Mouse (Mus musculus) monocyte, adult 2 months (primary cell): ENCODE results near the gene Pik3r5.

Source experiments
- DNase-seq, 2 experiments: peaks; one replicate each; pipeline ENCODE4 v3.0.0; 2022; ENCODE audit warnings: low spot score in 2 of 2, low read depth in 1 of 2

Pik3r5 gene

GRCm38 (mm10) chr11:68520439-68520838 is 88.5 kb downstream of the Pik3r5 start:
- DNase-seq: no peak

- DNase-seq: no peak
These were observed 89.4 kb downstream of the Pik3r5 start for GRCm38 (mm10) chr11:68521352-68521751.

DNA sequence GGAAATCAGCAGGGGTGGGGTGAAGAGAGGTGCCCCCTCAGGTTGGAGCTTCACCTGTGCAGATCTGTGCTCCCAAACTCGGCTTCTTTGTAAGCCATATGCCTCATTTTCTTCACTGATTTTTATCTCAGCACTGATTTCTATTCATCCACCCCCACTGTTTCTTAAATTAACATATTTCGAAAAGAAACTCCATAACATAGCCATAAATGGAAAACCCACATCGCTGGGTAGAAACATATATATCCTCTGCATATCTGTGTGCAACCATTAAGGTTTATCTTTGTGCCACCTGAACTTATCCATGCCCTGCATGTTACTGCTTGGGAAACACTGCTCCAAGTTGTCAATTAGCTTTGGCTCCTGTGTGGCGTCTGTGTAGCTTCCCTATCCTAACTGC is 94.5 kb downstream of the Pik3r5 start:
- no peak for DNase-seq

GRCm38 (mm10) chr11:68531066-68531806 is 99.3 kb downstream of the Pik3r5 start:
- no peak for DNase-seq

- no peak for DNase-seq
These were observed 100.1 kb downstream of the Pik3r5 start for GRCm38 (mm10) chr11:68531941-68532535.

- DNase-seq: no peak
These were observed 100.9 kb downstream of the Pik3r5 start for GRCm38 (mm10) chr11:68532773-68533172.

DNA sequence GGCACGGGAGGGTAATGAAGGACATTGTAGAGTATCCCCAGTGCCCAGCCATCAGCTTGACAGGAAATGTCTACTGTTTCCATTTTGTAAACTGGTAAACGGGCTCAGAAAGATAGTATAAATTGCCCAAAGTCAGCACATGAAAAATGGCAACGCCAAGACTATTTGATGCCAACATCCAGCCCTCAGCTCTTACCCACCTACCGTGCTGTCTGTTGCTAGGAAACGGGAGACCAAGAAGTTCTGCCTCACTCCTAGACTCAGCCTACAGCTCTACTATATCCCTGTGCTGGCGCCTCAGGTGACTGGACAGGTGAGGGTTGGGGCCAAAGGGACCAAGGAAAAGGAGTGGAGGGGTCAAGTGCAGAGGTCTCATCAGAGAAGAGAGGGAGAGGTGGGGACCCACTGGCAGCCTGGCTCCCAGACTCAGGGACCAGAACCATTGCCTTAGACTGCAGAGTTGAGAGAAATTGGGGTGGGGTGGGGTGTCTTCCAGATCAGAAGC is 102.1 kb downstream of the Pik3r5 start:
- DNase-seq: no peak

DNA sequence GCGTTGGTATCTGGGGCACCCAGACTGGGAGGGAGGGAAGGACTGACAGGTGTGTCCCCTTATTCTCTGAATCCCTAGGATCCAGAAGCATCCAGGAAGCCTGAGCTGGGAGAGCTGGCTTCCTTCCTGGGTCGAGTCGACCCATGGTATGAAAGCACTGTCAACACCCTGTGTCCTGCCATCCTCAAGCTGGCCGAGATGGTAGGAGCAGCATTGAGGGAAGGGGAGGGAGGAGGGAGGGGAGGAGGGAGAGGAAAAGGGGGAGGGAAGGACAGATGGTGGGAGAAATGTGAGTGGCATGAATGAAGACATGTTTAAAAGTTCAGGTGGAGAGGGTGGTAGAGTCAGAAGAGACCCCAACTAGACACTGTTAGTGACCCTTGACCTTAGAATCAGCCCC is 104.1 kb downstream of the Pik3r5 start:
- DNase-seq: no peak

- DNase-seq: no peak
These were observed 104.5 kb downstream of the Pik3r5 start for GRCm38 (mm10) chr11:68536465-68536864.

- DNase-seq: no peak
These were observed 107.7 kb downstream of the Pik3r5 start for GRCm38 (mm10) chr11:68539621-68540020.

DNA sequence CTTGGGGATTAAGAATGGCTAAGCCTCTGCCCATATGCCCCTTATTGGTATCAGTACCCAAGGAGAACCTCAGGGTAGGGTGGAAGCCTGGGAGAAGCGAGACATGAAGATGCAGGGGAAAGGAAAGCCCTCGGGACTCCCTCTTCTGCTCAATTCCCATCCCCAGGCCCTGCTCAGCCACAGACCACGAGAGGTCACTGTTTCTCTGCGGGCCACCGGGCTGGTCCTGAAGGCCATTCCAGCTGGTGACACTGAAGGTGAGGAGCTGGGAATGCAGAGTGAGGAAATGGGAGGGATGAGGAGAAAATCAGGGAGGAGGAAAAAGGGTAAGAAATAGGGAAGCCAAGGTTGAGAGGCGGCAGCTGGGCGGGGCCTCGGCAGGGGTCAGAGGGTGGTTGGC is 112.6 kb downstream of the Pik3r5 start:
- no peak for DNase-seq

- DNase-seq: no peak
These were observed 113.3 kb downstream of the Pik3r5 start for GRCm38 (mm10) chr11:68545172-68545571.

DNA sequence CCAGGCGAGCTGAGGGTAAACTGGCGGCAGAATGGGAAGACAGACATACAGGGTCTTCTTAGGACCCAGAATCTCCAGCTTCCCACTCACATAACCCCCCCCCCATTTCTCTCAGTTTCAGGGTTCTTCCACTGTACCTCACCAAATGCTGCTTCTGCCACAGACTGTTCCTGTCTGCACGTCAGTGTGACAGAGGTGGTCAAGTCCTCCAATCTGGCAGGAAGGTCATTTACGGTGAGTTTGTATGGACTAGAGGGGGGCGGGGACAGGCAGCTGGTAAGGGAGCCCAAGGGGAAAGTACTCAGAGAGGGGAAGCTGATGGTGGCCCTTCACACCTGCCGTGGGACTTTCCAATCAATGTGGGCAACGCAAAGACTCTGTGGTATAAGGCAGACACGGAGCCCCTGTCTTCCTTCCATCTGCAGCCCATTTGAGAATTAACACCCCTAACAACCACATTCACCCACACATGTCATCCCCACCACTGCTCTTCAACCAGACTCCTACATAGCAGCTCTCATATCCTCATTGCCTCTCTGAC is 113.8 kb downstream of the Pik3r5 start:
- DNase-seq: no peak
